Mouse (Mus musculus) testis, postnatal 14 days (tissue): ENCODE data around the gene Fat3.

Experiments used
- DNase-seq: peaks from one replicate; pipeline ENCODE4 v3.0.0; 2021; ENCODE audit warnings: low spot score

The Fat3 gene

GRCm38 (mm10) chr9:16014115-16014514 is 487.0 kb downstream of the Fat3 start:
- no peak for DNase-seq

GRCm38 (mm10) chr9:16011382-16011781 is 489.7 kb downstream of the Fat3 start:
- DNase-seq: no peak

DNA sequence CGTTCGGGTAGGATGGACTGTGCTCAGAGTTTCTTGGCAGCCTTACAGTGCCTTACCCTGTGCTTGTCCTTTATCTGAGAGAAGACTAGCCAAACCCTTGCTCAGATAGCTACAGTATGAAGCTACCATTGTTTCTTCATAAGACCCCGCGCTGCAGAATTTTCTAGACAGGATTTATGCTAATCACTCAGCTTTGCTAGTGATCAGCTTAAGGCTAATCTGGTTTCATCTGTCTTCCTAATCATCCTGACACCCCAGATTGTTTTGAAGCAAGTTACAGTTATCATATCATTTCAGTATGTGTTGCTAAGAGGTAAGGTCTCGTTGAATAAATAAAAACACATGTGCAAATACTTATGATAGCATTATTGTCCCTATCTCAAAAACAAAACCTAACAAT is 493.6 kb downstream of the Fat3 start:
- no peak for DNase-seq

GRCm38 (mm10) chr9:16002991-16003390 is 498.1 kb downstream of the Fat3 start:
- no peak for DNase-seq

DNA sequence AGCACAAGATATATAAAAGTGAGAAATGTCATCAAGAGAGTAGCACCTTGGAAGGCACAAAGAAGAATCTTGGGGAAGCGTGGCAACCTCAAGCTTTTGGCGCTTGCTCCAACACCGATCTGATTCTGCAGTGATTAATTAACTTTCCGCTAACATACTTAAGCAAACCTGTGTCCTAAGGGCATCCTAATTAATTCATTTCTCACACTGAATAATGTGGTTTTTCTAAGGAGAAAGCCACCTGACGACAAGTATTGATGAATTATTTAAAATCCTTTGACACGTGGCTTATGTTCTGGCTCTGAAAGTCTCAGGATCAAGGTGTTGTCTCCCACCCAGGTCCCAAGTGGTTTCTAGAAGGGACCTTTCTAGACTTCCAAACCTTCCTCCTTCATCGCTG is 506.3 kb downstream of the Fat3 start:
- DNase-seq: no peak

DNA sequence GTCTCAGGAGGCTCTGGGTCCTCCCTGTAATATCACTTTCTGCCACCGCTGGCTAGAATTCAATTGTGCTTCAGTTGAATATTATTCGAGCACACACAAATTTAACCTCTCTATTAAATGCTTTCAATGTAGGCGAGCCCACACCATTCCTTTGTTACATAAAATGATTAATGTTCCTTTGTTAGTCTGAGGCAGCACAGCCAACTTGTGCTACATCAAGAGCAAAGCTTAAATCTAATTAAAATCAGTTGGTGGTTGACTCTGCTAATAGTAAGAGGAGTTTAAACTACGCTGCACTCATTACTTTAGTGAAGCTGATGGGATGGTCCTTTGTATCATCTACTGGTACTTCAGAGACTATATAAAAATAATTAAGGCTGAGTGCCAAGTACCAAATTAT is 506.9 kb downstream of the Fat3 start:
- no peak for DNase-seq

GRCm38 (mm10) chr9:15992158-15992846 is 508.8 kb downstream of the Fat3 start:
- DNase-seq: no peak

- no peak for DNase-seq
Observed at GRCm38 (mm10) chr9:15978317-15978716, 522.8 kb downstream of the Fat3 start.

- no peak for DNase-seq
Observed at GRCm38 (mm10) chr9:15976959-15977663, 524.0 kb downstream of the Fat3 start.

- DNase-seq: no peak
Observed at GRCm38 (mm10) chr9:15975999-15976398, 525.1 kb downstream of the Fat3 start.

DNA sequence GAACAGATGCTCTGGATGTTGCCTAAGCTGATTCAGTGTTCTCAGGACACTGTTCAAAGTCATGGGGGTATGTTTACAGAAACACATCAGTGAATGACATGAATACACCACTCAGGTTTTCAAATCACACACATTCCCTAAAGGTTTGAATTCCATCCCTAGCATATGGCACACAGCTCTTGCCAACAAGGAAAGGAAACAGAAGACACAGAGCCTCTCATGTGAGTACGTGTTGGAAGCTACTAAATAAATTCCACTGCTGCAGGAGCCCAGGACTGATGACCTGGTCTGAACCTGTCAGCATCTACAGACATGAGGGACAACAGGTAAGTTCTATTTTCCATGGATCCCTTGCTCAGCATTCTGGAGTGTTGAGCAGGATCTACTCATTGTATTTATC is 528.9 kb downstream of the Fat3 start:
- DNase-seq: no peak

- no peak for DNase-seq
Observed at GRCm38 (mm10) chr9:15971393-15971792, 529.7 kb downstream of the Fat3 start.

- no peak for DNase-seq
Observed at GRCm38 (mm10) chr9:15964198-15964597, 536.9 kb downstream of the Fat3 start.

DNA sequence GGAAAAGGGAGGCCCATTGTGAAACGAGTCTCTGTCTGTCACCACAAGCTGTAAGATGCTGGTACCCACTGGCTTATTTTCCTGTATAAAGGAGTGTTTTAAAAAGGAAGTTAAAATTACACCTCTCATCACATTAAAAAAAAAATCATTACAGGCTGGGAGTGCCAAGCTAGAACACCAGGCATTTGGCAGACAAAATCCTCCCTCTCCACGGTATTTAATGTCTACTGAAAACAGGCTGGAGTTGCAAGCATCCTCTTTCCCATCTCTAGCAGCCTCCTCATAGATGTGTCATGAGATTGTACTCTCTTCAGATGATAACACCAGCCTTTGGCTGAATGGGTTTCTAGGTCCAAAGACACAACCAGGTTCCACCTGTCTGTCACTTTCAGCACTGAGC is 538.2 kb downstream of the Fat3 start:
- DNase-seq: no peak

DNA sequence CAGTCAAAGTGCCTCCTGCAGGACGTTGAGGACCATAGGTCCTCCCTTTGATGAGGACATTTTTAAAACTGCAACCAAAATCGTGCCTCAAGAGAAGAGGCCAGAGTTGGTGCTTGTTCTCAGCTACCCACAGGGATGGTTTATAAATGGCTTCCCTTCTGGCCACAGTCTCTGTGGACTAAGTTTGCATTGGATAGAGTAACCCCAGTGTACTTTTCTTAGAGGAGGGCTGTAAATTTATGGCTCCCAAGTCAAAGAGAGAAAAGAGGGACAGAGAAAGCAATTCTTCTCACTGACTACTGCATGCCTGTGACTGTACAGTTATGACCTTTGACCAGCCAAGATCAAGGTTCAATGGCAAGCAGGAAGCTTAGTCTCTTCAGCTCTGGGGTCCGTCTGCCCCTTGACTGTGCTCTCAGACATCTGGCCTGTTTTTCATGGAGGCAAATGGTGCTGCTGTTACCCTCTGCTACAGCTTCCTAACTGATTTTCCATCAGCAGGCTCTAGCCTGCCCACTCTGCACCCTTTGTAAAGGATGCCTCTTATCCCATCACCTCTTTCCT is 542.8 kb downstream of the Fat3 start:
- no peak for DNase-seq

DNA sequence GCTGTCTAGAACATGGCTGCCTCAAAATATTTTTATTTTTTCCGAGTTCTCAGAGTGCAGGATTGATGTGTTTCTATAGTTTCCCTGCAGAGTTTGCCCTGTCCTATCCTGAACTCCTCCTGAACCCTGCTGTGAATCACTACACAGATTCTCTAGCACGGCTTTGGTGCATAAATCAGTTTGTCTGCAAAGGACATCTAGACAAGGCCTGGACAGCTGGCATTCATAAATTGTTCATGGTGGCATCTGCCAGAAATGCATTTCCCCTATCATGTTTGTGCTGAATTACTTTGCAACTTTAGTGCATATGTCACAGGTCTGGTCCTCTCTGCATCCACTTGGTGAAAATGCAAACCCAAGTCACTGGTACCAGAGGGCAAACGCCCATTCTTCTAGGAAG is 543.3 kb downstream of the Fat3 start:
- no peak for DNase-seq

GRCm38 (mm10) chr9:15955147-15955782 is 545.8 kb downstream of the Fat3 start:
- no peak for DNase-seq

GRCm38 (mm10) chr9:15954338-15954704 is 546.8 kb downstream of the Fat3 start:
- no peak for DNase-seq

- DNase-seq: no peak
Observed at GRCm38 (mm10) chr9:15953585-15954337, 547.3 kb downstream of the Fat3 start.

DNA sequence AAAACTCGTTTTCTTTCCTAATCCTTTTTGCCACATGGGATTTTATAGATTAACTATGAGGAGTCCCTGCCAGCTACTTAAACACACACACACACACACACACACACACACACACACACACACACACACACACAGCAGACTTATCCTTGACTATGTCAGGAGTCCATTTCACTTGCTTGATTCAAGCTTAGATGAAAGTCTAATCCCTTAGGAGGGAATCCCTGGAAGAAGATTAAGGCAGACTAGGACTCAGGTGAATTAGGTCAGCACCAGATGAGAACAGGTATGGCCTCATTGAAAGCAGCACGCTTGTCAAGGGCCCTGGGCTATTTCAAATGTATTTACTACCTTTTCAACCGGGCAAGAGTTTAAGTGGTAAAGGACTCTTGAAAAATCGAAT is 553.0 kb downstream of the Fat3 start:
- DNase-seq: no peak

- no peak for DNase-seq
Observed at GRCm38 (mm10) chr9:15944182-15944581, 556.9 kb downstream of the Fat3 start.

DNA sequence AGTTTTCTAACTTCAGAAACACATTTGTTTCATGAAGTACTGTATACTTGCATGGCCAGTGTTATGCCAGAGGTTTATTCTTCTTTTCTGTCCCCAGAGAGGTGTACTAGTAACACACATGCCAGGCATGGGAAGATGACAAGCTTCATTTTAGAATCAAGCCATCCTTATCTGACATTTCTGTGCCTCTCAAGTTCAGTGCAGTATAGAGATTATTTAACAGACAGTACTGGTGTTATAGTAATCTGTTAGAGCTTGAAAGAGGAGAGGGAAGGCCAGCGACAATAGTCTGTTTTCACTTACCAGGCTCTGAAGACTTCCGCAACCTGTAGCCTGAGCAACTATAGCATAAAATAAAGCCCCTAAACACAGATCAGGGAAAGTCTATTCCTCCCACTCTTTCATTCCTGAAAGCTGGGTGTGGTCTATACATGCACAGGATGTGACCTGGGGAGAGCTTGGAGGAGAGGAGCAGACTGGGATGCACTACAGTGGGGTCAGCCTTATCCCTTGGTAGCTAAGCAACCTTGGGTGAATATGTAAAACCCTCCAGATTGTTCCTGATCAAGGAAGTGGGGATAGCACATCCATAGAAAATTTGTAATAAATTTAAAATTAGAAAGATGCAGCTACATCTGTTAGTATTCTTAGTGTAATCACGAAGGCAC is 557.5 kb downstream of the Fat3 start:
- no peak for DNase-seq
